In genomic region chr16:91386419-91387120, GRCm38 (mm10) we compare ENCODE assay signal across 30 mouse cellular contexts. TPM values are rescaled to one million over a fixed set of nuclear protein-coding genes. Genes with fewer than 3 reads are reported as not detected.
DNase-seq lines count a peak whose midpoint lies in the region; ATAC-seq and TF ChIP-seq lines count a peak whose summit lies in the region.
"Had no signal": no experiment of that assay in that cellular context is flagged by ENCODE, and none has a peak within 500 bp of the region (broad histone marks: within the 10 kb centered on the region; RNA-seq: fewer than 3 reads in every experiment).

No protein-coding gene starts in this region.

- peak; percentile 9; the same call in 1 of the 2 replicates for ATAC-seq in megakaryocyte progenitor cell, adult 5-6 weeks (replicated peaks; ENCODE audit: poor library complexity)
- ATAC-seq: activated CD4-positive, CD25-positive, alpha-beta regulatory T cell, adult 4 months; forebrain, embryonic 14.5 days; intestine, postnatal 0 days had no signal

- H3K4me3 ChIP-seq in gastrocnemius, adult 2 months, result no peak overlapping the region
- no peak overlapping the region for H3K4me3 ChIP-seq in layer of hippocampus, adult 2 months
- H3K4me3 ChIP-seq in brown adipose tissue, adult 24 weeks (ENCODE audit: insufficient read depth, low read depth, low read length), result no peak overlapping the region
- H3K4me3 ChIP-seq: embryonic facial prominence, embryonic 15.5 days; hindbrain, embryonic 10.5 days; limb, embryonic 15.5 days; lung, embryonic 15.5 days; midbrain, embryonic 12.5 days had no signal

- DNase-seq in gastrocnemius, adult 2 months, result no peak
- DNase-seq in gastrocnemius, postnatal 25 days, result no peak
- no peak for DNase-seq in layer of hippocampus, adult 2 months (ENCODE audit: low spot score in 2 of 2)
- no peak for DNase-seq in layer of hippocampus, adult 9-10 months (ENCODE audit: low spot score)
- DNase-seq in right cerebral cortex, postnatal 14 days, result no peak
- DNase-seq: adrenal gland, postnatal 10 days; cerebellum, adult 9-11 months; gastrocnemius, postnatal 10 days; left cerebral cortex, postnatal 4 days; right cerebral cortex, postnatal 25 days; spleen, adult 18-20 months had no signal

- peaks cover 12% of the 10 kb centered on the region for H3K4me1 ChIP-seq in brown adipose tissue, adult 24 weeks (ENCODE audit: control insufficient read depth, insufficient read depth, insufficient read length, low read length)
- H3K4me1 ChIP-seq: embryonic facial prominence, embryonic 15.5 days; hindbrain, embryonic 10.5 days; limb, embryonic 15.5 days; midbrain, embryonic 12.5 days had no signal

- peak overlapping the region; percentile 28; the same call in 1 of the 2 replicates for H3K27ac ChIP-seq in gastrocnemius, adult 2 months
- H3K27ac ChIP-seq in layer of hippocampus, adult 2 months, result 0 out of 2 replicates have a peak overlapping the region, but pooled peaks have one; percentile 7
- peak overlapping the region; percentile 68 for H3K27ac ChIP-seq in brown adipose tissue, adult 24 weeks (replicated peaks; ENCODE audit: low read depth, low read length)
- H3K27ac ChIP-seq: embryonic facial prominence, embryonic 15.5 days; hindbrain, embryonic 10.5 days; limb, embryonic 15.5 days; midbrain, embryonic 12.5 days had no signal

- no peak for TF ChIP-seq CTCF in gastrocnemius, adult 2 months (IDR thresholded peaks at IDR 0.05)
- no peak for TF ChIP-seq CTCF in layer of hippocampus, adult 2 months (conservative IDR thresholded peaks at IDR 0.05)

- intact Hi-C loops in gastrocnemius, adult 2 months (cut with DNase I), result no loop called here

RNA-seq across cellular contexts. Expression of gene Gm21970, which starts 5.0 kb away (rescaled TPM):
- total RNA-seq in gastrocnemius, adult 2 months (2021), result under 1 TPM in 1 of 2 experiments, not detected in 1; 0.45 TPM
- not detected for total RNA-seq in gastrocnemius, postnatal 25 days (2021)
- total RNA-seq in layer of hippocampus, adult 2 months (2021), result not detected
- polyA plus RNA-seq in brown adipose tissue, adult 24 weeks (2012; ENCODE audit: insufficient read depth, insufficient read length, missing spikeins), result 13.8 TPM in 1 of 2 replicates, not detected in the other
- not detected in 2 replicates for total RNA-seq in megakaryocyte progenitor cell, adult 5-6 weeks (2015)
- total RNA-seq in megakaryocyte progenitor cell, adult 5-6 weeks (2017), result not detected in 2 replicates
- total RNA-seq: adrenal gland, postnatal 10 days; common myeloid progenitor, adult 5-6 weeks; gastrocnemius, postnatal 10 days; heart, adult 8-10 months; layer of hippocampus, postnatal 14 days; left cerebral cortex, adult 8-10 months; left cerebral cortex, postnatal 4 days had no signal
- polyA plus RNA-seq: embryonic facial prominence, embryonic 15.5 days; forebrain, embryonic 14.5 days; heart, postnatal 0 days; hindbrain, embryonic 10.5 days; intestine, postnatal 0 days; kidney, postnatal 0 days; large intestine, adult 2 months; limb, embryonic 15.5 days; lung, embryonic 15.5 days; midbrain, embryonic 12.5 days; neural tube, embryonic 11.5 days; thymus, postnatal 0 days had no signal

RNA-seq across cellular contexts. Expression of gene Ifnar2, which starts 14.0 kb away (rescaled TPM):
- 10 to 100 TPM in 1 of 2 experiments, 1 to 10 TPM in 1; 6.8 to 11.4 TPM for total RNA-seq in gastrocnemius, adult 2 months (2021)
- total RNA-seq in gastrocnemius, postnatal 25 days (2021), result 1 to 10 TPM; 7.1 to 10.0 TPM
- 10 to 100 TPM; 19.8 to 25.5 TPM for total RNA-seq in layer of hippocampus, adult 2 months (2021)
- polyA plus RNA-seq in brown adipose tissue, adult 24 weeks (2012; ENCODE audit: insufficient read depth, insufficient read length, missing spikeins), result 147 and 149 TPM in 2 replicates
- 146 and 154 TPM in 2 replicates for total RNA-seq in megakaryocyte progenitor cell, adult 5-6 weeks (2015)
- total RNA-seq in megakaryocyte progenitor cell, adult 5-6 weeks (2017), result 113 and 122 TPM in 2 replicates

RNA-seq across cellular contexts. Expression of gene Il10rb, which starts 19.4 kb away (rescaled TPM):
- 1 to 10 TPM; 6.2 to 7.9 TPM for total RNA-seq in gastrocnemius, adult 2 months (2021)
- 1 to 10 TPM; 5.0 to 6.3 TPM for total RNA-seq in gastrocnemius, postnatal 25 days (2021)
- total RNA-seq in layer of hippocampus, adult 2 months (2021), result 1 to 10 TPM; 8.6 to 9.0 TPM
- 29.5 and 44.8 TPM in 2 replicates for polyA plus RNA-seq in brown adipose tissue, adult 24 weeks (2012; ENCODE audit: insufficient read depth, insufficient read length, missing spikeins)
- 42.7 and 46.2 TPM in 2 replicates for total RNA-seq in megakaryocyte progenitor cell, adult 5-6 weeks (2015)
- total RNA-seq in megakaryocyte progenitor cell, adult 5-6 weeks (2017), result 36.6 and 39.2 TPM in 2 replicates

Comparison
In these comparisons a context has a peak if more than half of its experiments do, and no peak if none do; other contexts are left out.
1. H3K27ac ChIP-seq: peak in every context shown above with its lines; median percentile 68 in brown adipose tissue, adult 24 weeks; 28 in gastrocnemius, adult 2 months; 7 in layer of hippocampus, adult 2 months.
2. RNA of gene Ifnar2, which starts 14.0 kb away (total RNA-seq): 113 to 154 TPM in megakaryocyte progenitor cell, adult 5-6 weeks; 19.8 to 25.5 TPM in layer of hippocampus, adult 2 months, 6.8 to 11.4 TPM in gastrocnemius, adult 2 months and 7.1 to 10.0 TPM in gastrocnemius, postnatal 25 days; every median in the first group is over 4 times any median in the second.